Comparison of ENCODE assay signal across 12 mouse cellular contexts in genomic region chr4:15550256-15550848, GRCm38 (mm10).
DNase-seq lines count a peak whose midpoint lies in the region; ATAC-seq lines count a peak whose summit lies in the region.
"Had no signal": no experiment of that assay in that cellular context is flagged by ENCODE, and none has a peak within 500 bp of the region (broad histone marks: within the 10 kb centered on the region; RNA-seq: fewer than 3 reads in every experiment).

No protein-coding gene starts in this region.

- H3K4me1 ChIP-seq in embryonic facial prominence, embryonic 14.5 days (ENCODE audit: control insufficient read depth, insufficient read depth, low read length) = no peaks in the 10 kb centered on the region
- no peaks in the 10 kb centered on the region for H3K4me1 ChIP-seq in embryonic facial prominence, embryonic 10.5 days
- H3K4me1 ChIP-seq in neural tube, embryonic 15.5 days = no peaks in the 10 kb centered on the region
- H3K4me1 ChIP-seq: embryonic facial prominence, embryonic 12.5 days had no signal

- no peak overlapping the region for H3K9ac ChIP-seq in embryonic facial prominence, embryonic 14.5 days (ENCODE audit: low read depth, low read length)
- no peak overlapping the region for H3K9ac ChIP-seq in neural tube, embryonic 15.5 days (replicated peaks)
- H3K9ac ChIP-seq: embryonic facial prominence, embryonic 12.5 days had no signal

- ATAC-seq in embryonic facial prominence, embryonic 14.5 days (ENCODE audit: low read depth) = no peak; the same call in 1 of the 2 replicates
- ATAC-seq in neural tube, embryonic 15.5 days (ENCODE audit: low FRiP score) = peak; percentile 61; the same call in 1 of the 2 replicates
- ATAC-seq: Patski had no signal

- peak; percentile 53 for DNase-seq in embryonic facial prominence, embryonic 14.5 days (ENCODE audit: low spot score)
- no peak for DNase-seq in embryonic facial prominence, embryonic 10.5 days (ENCODE audit: low spot score)
- peak; percentile 74 for DNase-seq in brain, embryonic 18.5 days (ENCODE audit: low read depth, low spot score)
- DNase-seq in layer of hippocampus, adult 18-20 months (ENCODE audit: low spot score in 2 of 2) = peak; percentile 69 to 88
- no peak for DNase-seq in liver
- DNase-seq in spleen, postnatal 4 days (ENCODE audit: low spot score in 2 of 2) = no peak
- no peak for DNase-seq in testis, postnatal 14 days (ENCODE audit: low spot score)
- DNase-seq: heart, adult 18-20 months; lung, postnatal 10 days had no signal

- H3K4me2 ChIP-seq in embryonic facial prominence, embryonic 14.5 days (ENCODE audit: low read depth, low read length) = no peak overlapping the region
- H3K4me2 ChIP-seq in neural tube, embryonic 15.5 days = no peak overlapping the region
- H3K4me2 ChIP-seq: embryonic facial prominence, embryonic 12.5 days had no signal

- no peak overlapping the region for H3K27ac ChIP-seq in embryonic facial prominence, embryonic 14.5 days (replicated peaks; ENCODE audit: low read depth, low read length)
- no peak overlapping the region for H3K27ac ChIP-seq in embryonic facial prominence, embryonic 10.5 days (replicated peaks)
- H3K27ac ChIP-seq in neural tube, embryonic 15.5 days (replicated peaks) = no peak overlapping the region
- H3K27ac ChIP-seq: embryonic facial prominence, embryonic 12.5 days had no signal

- WGBS in embryonic facial prominence, embryonic 14.5 days = 71% methylated on average over 8 of the region's 8 CpGs
- 86% methylated on average over 8 of the region's 8 CpGs for WGBS in embryonic facial prominence, embryonic 10.5 days
- 52% methylated on average over 8 of the region's 8 CpGs for WGBS in neural tube, embryonic 15.5 days

- no peaks in the 10 kb centered on the region for H3K36me3 ChIP-seq in embryonic facial prominence, embryonic 14.5 days (ENCODE audit: control insufficient read depth, insufficient read depth, low read length)
- no peaks in the 10 kb centered on the region for H3K36me3 ChIP-seq in embryonic facial prominence, embryonic 10.5 days (replicated peaks)
- no peaks in the 10 kb centered on the region for H3K36me3 ChIP-seq in neural tube, embryonic 15.5 days
- H3K36me3 ChIP-seq: embryonic facial prominence, embryonic 12.5 days had no signal

- no peak overlapping the region for H3K4me3 ChIP-seq in embryonic facial prominence, embryonic 14.5 days (ENCODE audit: low read depth, low read length)
- H3K4me3 ChIP-seq in embryonic facial prominence, embryonic 10.5 days = no peak overlapping the region
- no peak overlapping the region for H3K4me3 ChIP-seq in neural tube, embryonic 15.5 days (replicated peaks)
- H3K4me3 ChIP-seq: embryonic facial prominence, embryonic 12.5 days had no signal

- H3K27me3 ChIP-seq in embryonic facial prominence, embryonic 14.5 days (replicated peaks; ENCODE audit: control insufficient read depth, insufficient read depth, low read length) = no peaks in the 10 kb centered on the region
- no peaks in the 10 kb centered on the region for H3K27me3 ChIP-seq in embryonic facial prominence, embryonic 10.5 days (replicated peaks; ENCODE audit: low read depth, poor library complexity, severe bottlenecking)
- H3K27me3 ChIP-seq in neural tube, embryonic 15.5 days (replicated peaks) = no peaks in the 10 kb centered on the region
- H3K27me3 ChIP-seq: embryonic facial prominence, embryonic 12.5 days; Patski had no signal

- H3K9me3 ChIP-seq in embryonic facial prominence, embryonic 14.5 days (ENCODE audit: control insufficient read depth, low read length) = no peaks in the 10 kb centered on the region
- H3K9me3 ChIP-seq in embryonic facial prominence, embryonic 10.5 days = no peaks in the 10 kb centered on the region
- no peaks in the 10 kb centered on the region for H3K9me3 ChIP-seq in neural tube, embryonic 15.5 days (replicated peaks)
- H3K9me3 ChIP-seq: embryonic facial prominence, embryonic 12.5 days had no signal

Comparison
In these comparisons a context has a peak if more than half of its experiments do, and no peak if none do; other contexts are left out.
1. DNase-seq: peak in embryonic facial prominence, embryonic 14.5 days (single experiment), brain, embryonic 18.5 days (single experiment) and layer of hippocampus, adult 18-20 months (2 of 2); none in embryonic facial prominence, embryonic 10.5 days (single experiment), liver (single experiment), spleen, postnatal 4 days (0 of 2) and testis, postnatal 14 days (single experiment).